In genomic region chr11:36244491-36244882, GRCm38 (mm10) we compare ENCODE assay signal across 13 mouse cellular contexts.
DNase-seq lines count a peak whose midpoint lies in the region; ATAC-seq and TF ChIP-seq lines count a peak whose summit lies in the region.
"Had no signal": no experiment of that assay in that cellular context is flagged by ENCODE, and none has a peak within 500 bp of the region (broad histone marks: within the 10 kb centered on the region; RNA-seq: fewer than 3 reads in every experiment).

No protein-coding gene starts in this region.

- TF ChIP-seq CTCF in intestine, postnatal 0 days (IDR thresholded peaks at IDR 0.05; ENCODE audit: low read depth), result no peak

- H3K27me3 ChIP-seq in hindbrain, embryonic 12.5 days, result no peaks in the 10 kb centered on the region
- no peaks in the 10 kb centered on the region for H3K27me3 ChIP-seq in hindbrain, embryonic 11.5 days (ENCODE audit: control insufficient read depth, insufficient read depth, low read length)
- no peaks in the 10 kb centered on the region for H3K27me3 ChIP-seq in neural tube, embryonic 14.5 days (ENCODE audit: control insufficient read depth, insufficient read depth, low read length)
- no peaks in the 10 kb centered on the region for H3K27me3 ChIP-seq in limb, embryonic 10.5 days (ENCODE audit: low read depth, poor library complexity, severe bottlenecking)
- no peaks in the 10 kb centered on the region for H3K27me3 ChIP-seq in intestine, postnatal 0 days (replicated peaks; ENCODE audit: control insufficient read depth, insufficient read depth, low read length)
- H3K27me3 ChIP-seq: kidney, embryonic 15.5 days; megakaryocyte, embryonic 14.5 days had no signal

- DNase-seq in hindbrain, embryonic 11.5 days (ENCODE audit: low spot score), result no peak
- DNase-seq in neural tube, embryonic 10.5 days (ENCODE audit: extremely low spot score, low spot score), result no peak
- no peak for DNase-seq in limb, embryonic 10.5 days (ENCODE audit: low spot score)
- no peak for DNase-seq in thymus, adult 18-20 months
- DNase-seq: heart, adult 2 months; lung, adult 18-20 months had no signal

- H3K4me3 ChIP-seq in hindbrain, embryonic 12.5 days, result no peak overlapping the region
- no peak overlapping the region for H3K4me3 ChIP-seq in hindbrain, embryonic 11.5 days (ENCODE audit: low read depth, low read length)
- no peak overlapping the region for H3K4me3 ChIP-seq in neural tube, embryonic 14.5 days (ENCODE audit: low read depth, low read length)
- H3K4me3 ChIP-seq in limb, embryonic 10.5 days, result no peak overlapping the region
- no peak overlapping the region for H3K4me3 ChIP-seq in intestine, postnatal 0 days (ENCODE audit: low read depth, low read length)
- H3K4me3 ChIP-seq: gastrocnemius, adult 2 months; heart, adult 2 months; kidney, embryonic 15.5 days; megakaryocyte, embryonic 14.5 days had no signal

- no peaks in the 10 kb centered on the region for H3K9me3 ChIP-seq in hindbrain, embryonic 12.5 days (replicated peaks)
- no peaks in the 10 kb centered on the region for H3K9me3 ChIP-seq in hindbrain, embryonic 11.5 days (ENCODE audit: control insufficient read depth, low read length)
- H3K9me3 ChIP-seq in neural tube, embryonic 14.5 days (ENCODE audit: control insufficient read depth, low read length), result no peaks in the 10 kb centered on the region
- no peaks in the 10 kb centered on the region for H3K9me3 ChIP-seq in limb, embryonic 10.5 days (replicated peaks)
- no peaks in the 10 kb centered on the region for H3K9me3 ChIP-seq in intestine, postnatal 0 days (ENCODE audit: control insufficient read depth)
- H3K9me3 ChIP-seq: kidney, embryonic 15.5 days had no signal

- 85% methylated on average over 11 of the region's 11 CpGs for WGBS in hindbrain, embryonic 12.5 days
- 91% methylated on average over 11 of the region's 11 CpGs for WGBS in hindbrain, embryonic 11.5 days
- 84% methylated on average over 11 of the region's 11 CpGs for WGBS in neural tube, embryonic 14.5 days
- 93% methylated on average over 11 of the region's 11 CpGs for WGBS in limb, embryonic 10.5 days
- WGBS in intestine, postnatal 0 days, result 83% methylated on average over 11 of the region's 11 CpGs

- H3K4me1 ChIP-seq in hindbrain, embryonic 12.5 days, result peaks cover 23% of the 10 kb centered on the region
- H3K4me1 ChIP-seq in hindbrain, embryonic 11.5 days (replicated peaks; ENCODE audit: control insufficient read depth, insufficient read depth, low read length), result no peaks in the 10 kb centered on the region
- H3K4me1 ChIP-seq in neural tube, embryonic 14.5 days (ENCODE audit: control insufficient read depth, insufficient read depth, low read length), result 0 out of 2 replicates have a peak, but pooled peaks cover 10% of the 10 kb centered on the region
- peaks cover 15% of the 10 kb centered on the region for H3K4me1 ChIP-seq in limb, embryonic 10.5 days
- H3K4me1 ChIP-seq in intestine, postnatal 0 days (replicated peaks; ENCODE audit: control insufficient read depth, insufficient read depth, low read length), result no peaks in the 10 kb centered on the region
- H3K4me1 ChIP-seq: kidney, embryonic 15.5 days; megakaryocyte, embryonic 14.5 days had no signal

- no peak for ATAC-seq in hindbrain, embryonic 12.5 days (ENCODE audit: low FRiP score)
- no peak for ATAC-seq in hindbrain, embryonic 11.5 days (ENCODE audit: low FRiP score)
- ATAC-seq in neural tube, embryonic 14.5 days (ENCODE audit: low read depth), result no peak
- no peak for ATAC-seq in intestine, postnatal 0 days
- ATAC-seq: inflammation-experienced regulatory T-cells, adult 6 months had no signal

- H3K9ac ChIP-seq in hindbrain, embryonic 12.5 days, result no peak overlapping the region
- no peak overlapping the region for H3K9ac ChIP-seq in hindbrain, embryonic 11.5 days (ENCODE audit: low read depth, low read length)
- H3K9ac ChIP-seq in neural tube, embryonic 14.5 days (replicated peaks; ENCODE audit: low read depth, low read length), result no peak overlapping the region
- no peak overlapping the region for H3K9ac ChIP-seq in intestine, postnatal 0 days (ENCODE audit: low read depth, low read length)
- H3K9ac ChIP-seq: kidney, embryonic 15.5 days had no signal

- no peaks in the 10 kb centered on the region for H3K36me3 ChIP-seq in hindbrain, embryonic 12.5 days
- H3K36me3 ChIP-seq in hindbrain, embryonic 11.5 days (ENCODE audit: control insufficient read depth, insufficient read depth, low read length), result no peaks in the 10 kb centered on the region
- no peaks in the 10 kb centered on the region for H3K36me3 ChIP-seq in neural tube, embryonic 14.5 days (ENCODE audit: control insufficient read depth, insufficient read depth, low read length)
- no peaks in the 10 kb centered on the region for H3K36me3 ChIP-seq in limb, embryonic 10.5 days
- no peaks in the 10 kb centered on the region for H3K36me3 ChIP-seq in intestine, postnatal 0 days (ENCODE audit: control insufficient read depth, insufficient read depth)
- H3K36me3 ChIP-seq: kidney, embryonic 15.5 days had no signal

- peak overlapping the region; percentile 57; the same call in 1 of the 2 replicates for H3K27ac ChIP-seq in hindbrain, embryonic 12.5 days
- H3K27ac ChIP-seq in hindbrain, embryonic 11.5 days (ENCODE audit: low read depth, low read length), result no peak overlapping the region
- H3K27ac ChIP-seq in neural tube, embryonic 14.5 days (ENCODE audit: low read depth, low read length), result peak overlapping the region; percentile 18; the same call in 1 of the 2 replicates
- H3K27ac ChIP-seq in limb, embryonic 10.5 days, result peak overlapping the region; percentile 25; the same call in 1 of the 2 replicates
- no peak overlapping the region for H3K27ac ChIP-seq in intestine, postnatal 0 days (ENCODE audit: low read depth, low read length)
- H3K27ac ChIP-seq: gastrocnemius, adult 2 months; heart, adult 2 months; kidney, embryonic 15.5 days had no signal

- no peak overlapping the region for H3K4me2 ChIP-seq in hindbrain, embryonic 12.5 days (replicated peaks)
- H3K4me2 ChIP-seq in hindbrain, embryonic 11.5 days (replicated peaks; ENCODE audit: low read depth, low read length), result no peak overlapping the region
- no peak overlapping the region for H3K4me2 ChIP-seq in neural tube, embryonic 14.5 days (ENCODE audit: low read depth, low read length)
- H3K4me2 ChIP-seq in intestine, postnatal 0 days (replicated peaks; ENCODE audit: low read depth), result no peak overlapping the region
- H3K4me2 ChIP-seq: kidney, embryonic 15.5 days had no signal

Comparison
In these comparisons a context has a peak if more than half of its experiments do, and no peak if none do; other contexts are left out.
1. H3K27ac ChIP-seq: peak in hindbrain, embryonic 12.5 days (single experiment), neural tube, embryonic 14.5 days (single experiment) and limb, embryonic 10.5 days (single experiment); none in hindbrain, embryonic 11.5 days (single experiment) and intestine, postnatal 0 days (single experiment).